Mouse (Mus musculus): Measurements from ENCODE around the gene Ipo4. TPM values are rescaled to one million over a fixed set of nuclear protein-coding genes. Genes with fewer than 3 reads are reported as not detected.

Ipo4 gene
- polyA plus RNA-seq (2017; shearing (Covaris generic)) = 10 to 100 TPM; 50.2 to 65.2 TPM

GRCm38 (mm10) chr14:55635523-55636007, at the start of gene Ipo4:
Gene Ipo4, minus strand, starts transcription at chr14:55635957.

GRCm38 (mm10) chr14:55681160-55682117, 45.7 kb upstream of the Ipo4 start, which contains the start of gene Tinf2:
Gene Tinf2, minus strand, starts transcription at chr14:55681820.

GRCm38 (mm10) chr14:55671833-55672740, 36.3 kb upstream of the Ipo4 start, which contains the start of the genes Gmpr2 and Nedd8:
Gene Gmpr2, plus strand, starts transcription at chr14:55671941.
Gene Nedd8, minus strand, starts transcription at chr14:55672124.

GRCm38 (mm10) chr14:55659960-55660573, 24.3 kb upstream of the Ipo4 start, which contains the start of gene Mdp1:
Gene Mdp1, minus strand, starts transcription at chr14:55660508.

GRCm38 (mm10) chr14:55649884-55650283, 14.1 kb upstream of the Ipo4 start, which contains the start of gene Tssk4:
Gene Tssk4, plus strand, starts transcription at chr14:55650184.

GRCm38 (mm10) chr14:55643060-55643907, 7.5 kb upstream of the Ipo4 start, which contains the start of gene Tm9sf1:
Gene Tm9sf1, minus strand, starts transcription at chr14:55643806.

GRCm38 (mm10) chr14:55637795-55638194, 2.0 kb upstream of the Ipo4 start, which contains the start of gene Gm49378:
Gene Gm49378, minus strand, starts transcription at chr14:55637895.

GRCm38 (mm10) chr14:55617822-55618221, 17.9 kb downstream of the Ipo4 start, which contains the start of gene Rec8:
Gene Rec8, plus strand, starts transcription at chr14:55618037.

GRCm38 (mm10) chr14:55603271-55603632, 32.5 kb downstream of the Ipo4 start, which contains the start of gene Irf9:
Gene Irf9, plus strand, starts transcription at chr14:55603571.

GRCm38 (mm10) chr14:55591331-55591891, 44.3 kb downstream of the Ipo4 start, which contains the start of gene Rnf31:
Gene Rnf31, plus strand, starts transcription at chr14:55591708.

GRCm38 (mm10) chr14:55590748-55591330, 44.9 kb downstream of the Ipo4 start, which contains the start of gene Psme2:
Gene Psme2, minus strand, starts transcription at chr14:55591113.

GRCm38 (mm10) chr14:55584702-55585565, 50.8 kb downstream of the Ipo4 start, which contains the start of gene Emc9:
Gene Emc9, minus strand, starts transcription at chr14:55585302.

GRCm38 (mm10) chr14:55577871-55578667, 57.7 kb downstream of the Ipo4 start, which contains the start of gene Psme1:
Gene Psme1, plus strand, starts transcription at chr14:55578123.

Other genes with a start within 250 kb of the Ipo4 start
- 10 to 100 TPM; 35.9 to 39.8 TPM for gene Dhrs4, start 157.2 kb downstream of the Ipo4 start, polyA plus RNA-seq (2017; shearing (Covaris generic))
- 1 to 10 TPM in 1 of 2 experiments, under 1 TPM in 1; 0.57 to 3.5 TPM for gene Carmil3, start 145.3 kb downstream of the Ipo4 start, polyA plus RNA-seq (2017; shearing (Covaris generic))
- 1 to 10 TPM in 1 of 2 experiments, under 1 TPM in 1; 0.18 to 1.1 TPM for gene Cpne6, start 125.5 kb downstream of the Ipo4 start, polyA plus RNA-seq (2017; shearing (Covaris generic))
- gene Nrl, start 111.0 kb downstream of the Ipo4 start, polyA plus RNA-seq (2017; shearing (Covaris generic)) = 1 to 10 TPM in 1 of 2 experiments, under 1 TPM in 1; 0.36 to 1.6 TPM
- gene Pck2, start 95.7 kb downstream of the Ipo4 start, polyA plus RNA-seq (2017; shearing (Covaris generic)) = 10 to 100 TPM; 21.5 to 51.6 TPM
- 100 to 1,000 TPM; 141 to 145 TPM for gene Dcaf11, start 76.0 kb downstream of the Ipo4 start, polyA plus RNA-seq (2017; shearing (Covaris generic))
- gene A730061H03Rik, start 75.6 kb downstream of the Ipo4 start, polyA plus RNA-seq (2017; shearing (Covaris generic)) = 1 to 10 TPM; 4.4 to 6.9 TPM
- gene Fitm1, start 60.3 kb downstream of the Ipo4 start, polyA plus RNA-seq (2017; shearing (Covaris generic)) = not detected
- gene Psme1, start 57.8 kb downstream of the Ipo4 start, polyA plus RNA-seq (2017; shearing (Covaris generic)) = 1,000 to 10,000 TPM; 1,004 to 1,125 TPM
- 10 to 100 TPM; 32.7 to 34.1 TPM for gene Emc9, start 50.7 kb downstream of the Ipo4 start, polyA plus RNA-seq (2017; shearing (Covaris generic))
- gene Psme2, start 44.8 kb downstream of the Ipo4 start, polyA plus RNA-seq (2017; shearing (Covaris generic)) = 100 to 1,000 TPM; 686 to 830 TPM
- gene Rnf31, start 44.2 kb downstream of the Ipo4 start, polyA plus RNA-seq (2017; shearing (Covaris generic)) = 10 to 100 TPM; 61.0 to 75.2 TPM
- 100 to 1,000 TPM; 149 to 175 TPM for gene Irf9, start 32.4 kb downstream of the Ipo4 start, polyA plus RNA-seq (2017; shearing (Covaris generic))
- gene Rec8, start 17.9 kb downstream of the Ipo4 start, polyA plus RNA-seq (2017; shearing (Covaris generic)) = 10 to 100 TPM in 1 of 2 experiments, 1 to 10 TPM in 1; 2.7 to 16.9 TPM
- gene Gm49378, start 1.9 kb upstream of the Ipo4 start, polyA plus RNA-seq (2017; shearing (Covaris generic)) = 1 to 10 TPM; 1.4 to 3.0 TPM
- 10 to 100 TPM; 73.1 to 82.7 TPM for gene Tm9sf1, start 7.8 kb upstream of the Ipo4 start, polyA plus RNA-seq (2017; shearing (Covaris generic))
- 1 to 10 TPM; 1.4 to 2.1 TPM for gene Tssk4, start 14.2 kb upstream of the Ipo4 start, polyA plus RNA-seq (2017; shearing (Covaris generic))
- gene Mdp1, start 24.6 kb upstream of the Ipo4 start, polyA plus RNA-seq (2017; shearing (Covaris generic)) = 100 to 1,000 TPM in 1 of 2 experiments, 10 to 100 TPM in 1; 97.3 to 101 TPM
- 10 to 100 TPM; 41.6 to 61.3 TPM for gene Gmpr2, start 36.0 kb upstream of the Ipo4 start, polyA plus RNA-seq (2017; shearing (Covaris generic))
- gene Nedd8, start 36.2 kb upstream of the Ipo4 start, polyA plus RNA-seq (2017; shearing (Covaris generic)) = 100 to 1,000 TPM; 358 to 380 TPM
- 10 to 100 TPM; 57.8 to 66.2 TPM for gene Tinf2, start 45.9 kb upstream of the Ipo4 start, polyA plus RNA-seq (2017; shearing (Covaris generic))
- gene Tgm1, start 78.0 kb upstream of the Ipo4 start, polyA plus RNA-seq (2017; shearing (Covaris generic)) = under 1 TPM; 0.14 to 0.76 TPM
- 10 to 100 TPM; 54.5 to 89.6 TPM for gene Rabggta, start 86.3 kb upstream of the Ipo4 start, polyA plus RNA-seq (2017; shearing (Covaris generic))
- 10 to 100 TPM; 21.9 to 45.9 TPM for gene Dhrs1, start 109.7 kb upstream of the Ipo4 start, polyA plus RNA-seq (2017; shearing (Covaris generic))
- gene Nop9, start 109.7 kb upstream of the Ipo4 start, polyA plus RNA-seq (2017; shearing (Covaris generic)) = 10 to 100 TPM; 45.0 to 53.1 TPM
- gene Cideb, start 122.5 kb upstream of the Ipo4 start, polyA plus RNA-seq (2017; shearing (Covaris generic)) = not detected
- 1 to 10 TPM in 1 of 2 experiments, under 1 TPM in 1; 0.35 to 1.1 TPM for gene Ltb4r2, start 125.5 kb upstream of the Ipo4 start, polyA plus RNA-seq (2017; shearing (Covaris generic))
- 10 to 100 TPM in 1 of 2 experiments, 1 to 10 TPM in 1; 1.2 to 10.9 TPM for gene Ltb4r1, start 130.0 kb upstream of the Ipo4 start, polyA plus RNA-seq (2017; shearing (Covaris generic))
- gene Adcy4, start 148.1 kb upstream of the Ipo4 start, polyA plus RNA-seq (2017; shearing (Covaris generic)) = under 1 TPM; 0.04 to 0.45 TPM
- gene Ripk3, start 152.9 kb upstream of the Ipo4 start, polyA plus RNA-seq (2017; shearing (Covaris generic)) = 10 to 100 TPM; 62.4 to 75.6 TPM
- gene Nfatc4, start 187.2 kb upstream of the Ipo4 start, polyA plus RNA-seq (2017; shearing (Covaris generic)) = 1 to 10 TPM in 1 of 2 experiments, not detected in 1; 1.6 TPM
- 1 to 10 TPM in 1 of 2 experiments, under 1 TPM in 1; 0.22 to 1.5 TPM for gene Nynrin, start 218.1 kb upstream of the Ipo4 start, polyA plus RNA-seq (2017; shearing (Covaris generic))
- under 1 TPM; 0.33 to 0.48 TPM for gene Cbln3, start 248.4 kb upstream of the Ipo4 start, polyA plus RNA-seq (2017; shearing (Covaris generic))
- gene Khnyn, start 249.0 kb upstream of the Ipo4 start, polyA plus RNA-seq (2017; shearing (Covaris generic)) = 10 to 100 TPM; 67.6 to 78.9 TPM